Mouse (Mus musculus) liver, adult 2 months (tissue): ENCODE data around the gene Zc3h14.

Source experiments
- CTCF ChIP-seq: fragments of 200-500 bp; IDR thresholded peaks from 2 replicates; pipeline ENCODE4 v1.5.1; 2011; ENCODE audit warnings: low read depth, low read length, control low read depth
- POLR2A ChIP-seq: fragments of 200-500 bp; IDR thresholded peaks from 2 replicates; pipeline ENCODE4 v1.6.1; 2011; ENCODE audit warnings: low read length, control low read depth; ENCODE audit not compliant: insufficient read depth; ENCODE audit errors: extremely low read depth

GRCm38 (mm10) chr12:98701564-98701963 is 45.2 kb upstream of the Zc3h14 start:
- TF ChIP-seq CTCF (no peak), POLR2A (no peak)
